Mouse (Mus musculus) embryonic fibroblast, embryonic 13.5 days (primary cell): ENCODE measurements around the gene Actl6b. TPM values are rescaled to one million over a fixed set of nuclear protein-coding genes. Genes with fewer than 3 reads are reported as not detected.

ENCODE experiments used
- H3K27ac ChIP-seq: 2 replicates; pipeline ENCODE4 v1.5.1; 2012; ENCODE audit warnings: low read length, control low read depth, inconsistent platforms; ENCODE audit not compliant: insufficient read depth
- H3K4me1 ChIP-seq: 2 replicates; pipeline ENCODE4 v1.6.1; 2011; ENCODE audit warnings: low read length; ENCODE audit not compliant: control insufficient read depth, insufficient read depth
- H3K4me3 ChIP-seq: 2 replicates; pipeline ENCODE4 v1.5.1; 2011; ENCODE audit warnings: mild to moderate bottlenecking, control low read depth, low read length; ENCODE audit not compliant: insufficient read depth
- CTCF ChIP-seq: IDR thresholded peaks from 2 replicates; pipeline ENCODE4 v1.5.1; 2011; ENCODE audit warnings: mild to moderate bottlenecking, control low read depth, low read length, moderate library complexity, borderline replicate concordance; ENCODE audit not compliant: insufficient read depth
- POLR2A ChIP-seq: IDR thresholded peaks from 2 replicates; pipeline ENCODE4 v1.6.1; 2011; ENCODE audit warnings: low read depth, mild to moderate bottlenecking, control low read depth, low read length, moderate library complexity
- polyA plus RNA-seq: library from polyadenylated mRNA; stranded (reverse); fragments of >200 nt; gene quantifications from 2 replicates; pipeline ENCODE4 v1.2.4, GENCODE M21; 2011; ENCODE audit warnings: low read depth; ENCODE audit not compliant: missing spikeins, insufficient read length

Actl6b gene
- polyA plus RNA-seq, 1 experiment = not detected

- no peak overlapping the region for H3K27ac ChIP-seq
- peaks cover 3% of the 10 kb centered on the region; the same call in 1 of the 2 replicates for H3K4me1 ChIP-seq
- TF ChIP-seq CTCF (no peak), POLR2A (no peak)
- no peak overlapping the region for H3K4me3 ChIP-seq
These were observed 18.6 kb upstream of the Actl6b start for GRCm38 (mm10) chr5:137534762-137535161.

DNA sequence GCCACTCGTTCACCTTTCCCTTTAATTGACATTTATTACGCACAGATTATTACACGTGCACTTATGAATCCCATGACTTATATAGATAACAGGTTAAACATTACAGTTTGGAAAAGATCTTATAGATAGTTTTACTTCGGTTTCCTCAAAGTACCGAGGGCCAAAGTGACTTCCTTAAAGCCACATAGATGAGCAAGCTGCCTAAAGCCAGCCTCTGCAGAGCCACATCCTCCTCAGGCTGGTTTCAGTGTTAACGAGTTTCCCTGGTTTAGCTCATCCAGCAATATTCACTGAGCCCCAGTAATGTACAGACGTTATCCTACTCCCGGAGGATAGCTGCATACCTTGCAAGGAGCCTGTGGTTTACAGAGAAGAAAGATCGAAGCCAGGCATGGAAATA, 18.0 kb upstream of the Actl6b start:
- TF ChIP-seq CTCF (no peak), POLR2A (no peak)
- Histone ChIP-seq H3K27ac (no peak overlapping the region), H3K4me3 (no peak overlapping the region), H3K4me1 (peaks cover 3% of the 10 kb centered on the region; the same call in 1 of the 2 replicates)

DNA sequence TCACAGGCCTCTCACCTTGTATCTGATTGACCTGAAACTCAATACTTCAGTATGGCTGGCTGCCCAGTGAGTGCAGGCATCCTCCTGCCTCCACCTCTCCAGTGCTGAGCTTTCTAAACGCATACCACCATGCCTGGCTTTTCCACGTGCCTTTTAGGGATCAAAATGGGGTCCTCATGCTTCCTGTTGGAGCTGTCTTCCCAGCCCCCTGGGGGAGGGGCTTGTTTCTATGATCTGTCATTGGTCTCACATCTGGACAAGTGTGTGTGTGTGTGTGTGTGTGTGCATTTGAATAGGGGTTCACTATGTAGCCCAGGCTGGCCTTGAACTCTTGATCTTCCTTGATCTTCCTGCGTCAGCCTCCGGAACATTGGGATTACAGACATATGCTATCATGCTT, 15.9 kb upstream of the Actl6b start:
- no peak for TF ChIP-seq CTCF
- no peak for TF ChIP-seq POLR2A
- Histone ChIP-seq H3K27ac (no peak overlapping the region), H3K4me1 (peaks cover 3% of the 10 kb centered on the region; the same call in 1 of the 2 replicates), H3K4me3 (no peak overlapping the region)

- H3K4me1 ChIP-seq = no peaks in the 10 kb centered on the region
- TF ChIP-seq CTCF = no peak
- no peak for TF ChIP-seq POLR2A
- H3K4me3 ChIP-seq = no peak overlapping the region
- H3K27ac ChIP-seq = no peak overlapping the region
These were observed 14.0 kb upstream of the Actl6b start for GRCm38 (mm10) chr5:137539291-137539801.

GRCm38 (mm10) chr5:137540991-137541390, 12.3 kb upstream of the Actl6b start:
- TF ChIP-seq CTCF (no peak), POLR2A (no peak)
- Histone ChIP-seq H3K4me1 (no peaks in the 10 kb centered on the region), H3K27ac (no peak overlapping the region), H3K4me3 (no peak overlapping the region)

DNA sequence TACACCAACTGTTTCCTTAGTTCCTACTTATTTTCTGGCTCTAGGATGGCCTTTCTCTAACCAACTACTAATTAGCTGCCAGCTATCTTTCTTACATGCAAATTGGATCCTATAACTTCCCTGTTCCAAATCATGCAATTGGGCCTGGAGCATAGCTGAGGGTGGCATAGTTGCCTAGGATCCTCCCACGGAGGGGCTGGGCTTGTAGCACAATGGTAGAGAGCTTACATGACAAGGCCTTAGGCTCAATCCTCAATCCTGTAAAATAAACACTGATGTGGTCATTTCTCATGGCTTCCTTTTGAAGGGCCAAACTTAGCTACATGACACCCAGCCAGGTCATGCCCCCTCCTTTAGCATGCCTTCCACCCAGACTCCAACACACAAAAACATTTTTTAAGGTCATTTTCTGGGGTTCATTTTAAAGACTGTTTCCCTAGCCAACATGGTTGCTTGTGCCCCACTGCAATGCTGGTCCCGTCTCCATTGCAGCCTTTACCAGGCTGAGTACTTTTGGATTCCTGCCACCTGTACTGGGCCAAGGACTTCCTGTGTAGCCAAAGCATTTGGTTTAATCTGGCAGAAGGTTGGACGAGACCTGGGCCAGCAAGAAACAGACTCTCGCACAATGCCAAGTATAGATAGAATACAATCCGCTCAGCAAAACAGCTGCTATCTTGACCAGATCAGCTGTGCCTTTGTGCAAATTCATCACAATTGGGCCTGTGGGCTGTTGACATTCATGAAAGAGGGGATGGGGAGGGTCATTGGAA, 11.4 kb upstream of the Actl6b start:
- no peak overlapping the region for H3K27ac ChIP-seq
- no peak overlapping the region for H3K4me3 ChIP-seq
- no peaks in the 10 kb centered on the region for H3K4me1 ChIP-seq
- TF ChIP-seq POLR2A = no peak
- TF ChIP-seq CTCF = no peak

DNA sequence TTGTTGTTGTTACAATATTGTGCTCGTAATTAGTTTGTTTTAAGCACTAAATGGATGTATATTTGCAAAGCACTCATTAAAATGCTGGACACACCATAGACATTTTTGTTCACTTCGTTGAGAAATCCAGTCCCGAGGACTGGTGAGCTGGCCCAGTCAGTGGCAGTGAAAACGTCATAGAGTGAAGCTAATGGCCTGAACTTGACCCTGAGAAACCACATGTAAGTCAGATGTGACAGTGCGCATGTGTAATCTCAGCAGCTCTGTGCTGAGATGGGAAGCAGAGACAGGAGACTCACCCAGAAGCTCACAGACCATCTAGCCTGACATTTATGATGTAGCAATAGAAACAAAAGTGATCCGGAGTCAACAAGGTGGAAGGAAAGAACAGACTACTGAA, 8.4 kb upstream of the Actl6b start:
- TF ChIP-seq POLR2A (no peak), CTCF (no peak)
- Histone ChIP-seq H3K27ac (no peak overlapping the region), H3K4me3 (no peak overlapping the region), H3K4me1 (no peaks in the 10 kb centered on the region)

DNA sequence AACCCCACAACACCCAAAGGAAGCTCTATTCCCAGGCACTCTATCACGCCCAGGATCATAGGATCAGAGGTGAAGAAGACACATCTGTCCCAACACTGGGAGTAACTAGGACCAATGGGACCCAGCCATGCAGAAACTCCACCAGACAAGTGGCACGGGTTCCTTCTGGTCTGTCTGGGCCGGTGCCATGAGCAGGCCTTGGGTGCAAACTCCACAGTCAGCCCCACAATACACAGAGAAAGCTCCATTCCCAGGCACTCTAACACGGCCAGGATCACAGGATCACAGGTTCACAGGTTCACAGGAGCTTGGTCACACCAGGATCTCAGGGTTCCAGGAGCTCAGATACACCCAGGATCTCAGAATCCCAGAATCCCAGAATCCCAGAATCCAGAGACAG, 7.7 kb upstream of the Actl6b start:
- Histone ChIP-seq H3K27ac (no peak overlapping the region), H3K4me1 (no peaks in the 10 kb centered on the region; the same call in 1 of the 2 replicates), H3K4me3 (no peak overlapping the region)
- TF ChIP-seq CTCF (no peak), POLR2A (no peak)

DNA sequence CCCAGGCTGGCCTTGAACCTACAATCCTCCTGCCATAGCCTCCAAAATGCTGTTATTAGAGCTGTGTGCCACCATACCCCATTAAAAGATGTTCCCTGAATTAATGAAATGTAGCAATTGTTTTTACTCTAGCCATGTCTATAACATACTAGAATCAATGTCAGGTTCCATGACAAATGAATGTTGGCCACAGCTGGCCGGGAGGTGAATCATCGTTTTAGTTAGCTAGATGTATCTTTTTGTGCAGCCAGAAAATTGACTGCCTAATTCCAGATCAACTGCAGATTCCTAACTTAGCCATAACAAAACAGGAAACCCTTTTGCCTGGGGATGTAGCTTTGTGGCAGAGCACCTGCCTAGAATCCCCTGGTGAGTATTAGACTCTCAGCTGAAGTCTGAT, 3.5 kb upstream of the Actl6b start:
- no peak overlapping the region for H3K4me3 ChIP-seq
- H3K4me1 ChIP-seq = no peaks in the 10 kb centered on the region; the same call in 1 of the 2 replicates
- TF ChIP-seq POLR2A = no peak
- no peak for TF ChIP-seq CTCF
- no peak overlapping the region for H3K27ac ChIP-seq

GRCm38 (mm10) chr5:137551119-137551518, 2.2 kb upstream of the Actl6b start:
- Histone ChIP-seq H3K4me1 (no peaks in the 10 kb centered on the region; the same call in 1 of the 2 replicates), H3K4me3 (no peak overlapping the region), H3K27ac (no peak overlapping the region)
- TF ChIP-seq CTCF = no peak
- TF ChIP-seq POLR2A = no peak

- Histone ChIP-seq H3K27ac (no peak overlapping the region), H3K4me1 (no peaks in the 10 kb centered on the region; the same call in 1 of the 2 replicates), H3K4me3 (no peak overlapping the region)
- TF ChIP-seq CTCF (no peak), POLR2A (no peak)
These were observed 317 bp upstream of the Actl6b start for GRCm38 (mm10) chr5:137553000-137553399.
